Mouse (Mus musculus): ENCODE data around the gene Tm4sf5.

The Tm4sf5 gene

GRCm38 (mm10) chr11:70541415-70541814 lies 36.4 kb downstream of the Tm4sf5 start:
- no peak for DNase-seq (ENCODE audit: low read depth)

DNA sequence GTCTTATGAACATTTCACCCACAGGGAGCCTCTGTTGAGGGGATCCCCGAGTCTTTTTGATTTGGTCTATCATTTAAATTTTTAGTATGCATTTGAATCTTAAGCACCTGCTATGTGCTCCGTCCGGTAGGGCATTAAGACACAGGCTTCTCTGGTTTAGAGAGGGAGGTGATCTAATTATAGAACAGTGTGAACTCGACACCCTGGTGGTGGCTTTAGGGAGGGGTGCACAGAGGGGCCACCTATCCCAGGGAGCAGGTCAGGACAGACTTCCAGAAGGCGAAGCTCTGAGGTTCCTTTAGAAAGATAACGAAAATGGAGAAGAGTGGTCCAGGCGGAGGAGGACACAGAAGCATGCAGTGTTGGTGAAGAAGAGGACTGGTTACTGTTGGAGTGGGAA lies 39.5 kb downstream of the Tm4sf5 start:
- DNase-seq (ENCODE audit: low read depth): no peak

DNA sequence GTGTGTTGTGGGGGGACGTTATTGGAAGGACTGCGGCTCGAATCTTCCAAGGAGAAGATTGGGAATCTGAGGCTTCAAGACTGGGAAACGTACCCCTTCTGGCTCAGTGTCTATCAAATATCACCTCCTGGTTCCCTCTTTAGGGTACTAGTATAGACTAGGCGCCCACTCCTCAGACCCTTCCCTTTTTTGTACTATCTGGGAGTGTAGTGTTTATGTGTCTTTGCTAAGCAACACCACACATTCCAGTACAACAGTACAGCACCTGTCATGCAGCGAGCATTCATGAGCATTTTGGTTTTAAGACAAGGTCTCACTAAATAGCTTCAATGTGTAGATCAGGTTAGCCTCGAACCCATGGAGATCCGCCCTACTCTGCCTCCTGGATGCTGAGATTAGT lies 46.5 kb downstream of the Tm4sf5 start:
- no peak for DNase-seq (ENCODE audit: low read depth)

- DNase-seq (ENCODE audit: low read depth): no peak
These were observed 48.9 kb downstream of the Tm4sf5 start for GRCm38 (mm10) chr11:70553940-70554339.

GRCm38 (mm10) chr11:70557545-70557944 lies 52.5 kb downstream of the Tm4sf5 start:
- no peak for DNase-seq (ENCODE audit: low read depth)

Measured in naive thymus-derived CD4-positive, alpha-beta T cell, adult 2 months (primary cell).